Mouse (Mus musculus) cerebellum, postnatal 4 days (tissue): ENCODE measurements around the gene Pofut2.

Source experiments
- DNase-seq, 2 experiments: peaks; one replicate each; pipeline ENCODE4 v3.0.0; 2022; ENCODE audit warnings: low spot score in 2 of 2, mixed read lengths in 1 of 2

Gene Pofut2

GRCm38 (mm10) chr10:77229609-77230595 is 29.1 kb upstream of the Pofut2 start:
- DNase-seq = no peak

DNA sequence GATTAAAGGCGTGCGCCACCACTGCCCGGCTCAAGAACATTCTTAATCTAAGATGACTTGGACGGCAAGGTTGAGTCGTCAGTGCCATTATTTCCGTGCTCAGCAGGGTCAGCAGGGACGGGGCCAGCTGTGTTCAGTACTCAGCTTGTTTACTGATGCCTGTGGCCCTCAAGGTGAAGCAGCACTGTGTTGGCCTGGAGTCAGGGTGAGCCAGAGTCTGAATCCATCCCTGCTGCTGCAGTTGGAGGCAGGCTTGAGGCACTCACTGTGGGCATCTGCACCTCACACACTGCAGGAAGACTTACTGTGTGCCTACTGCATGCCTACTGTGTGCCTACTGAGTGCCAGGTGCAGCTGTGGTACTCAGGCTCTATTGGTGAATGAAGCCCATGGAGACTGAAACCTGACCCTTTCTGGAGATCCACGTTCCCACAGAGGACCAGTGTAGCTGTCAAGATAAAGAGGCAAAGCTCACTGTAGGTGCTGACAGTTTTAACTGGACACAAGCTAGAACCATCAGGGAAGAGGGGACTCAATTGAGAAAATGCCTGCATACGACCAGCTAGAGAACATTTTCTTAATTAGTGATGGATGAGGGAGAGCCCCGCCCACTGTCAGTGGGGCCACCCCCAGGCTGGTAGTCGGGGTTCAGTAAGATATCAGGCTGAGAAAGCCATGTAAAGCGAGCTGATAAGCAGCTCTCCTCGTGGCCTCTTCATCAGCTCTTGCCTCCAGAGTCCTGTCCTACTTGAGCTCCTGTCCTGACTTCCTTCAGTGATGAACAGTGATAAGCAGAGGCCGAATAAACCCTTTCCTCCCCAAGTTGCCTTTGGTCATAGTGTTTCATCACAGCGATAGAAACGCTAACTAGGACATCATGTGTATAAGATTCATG is 26.9 kb upstream of the Pofut2 start:
- no peak for DNase-seq

GRCm38 (mm10) chr10:77233230-77233629 is 25.8 kb upstream of the Pofut2 start:
- no peak for DNase-seq

DNA sequence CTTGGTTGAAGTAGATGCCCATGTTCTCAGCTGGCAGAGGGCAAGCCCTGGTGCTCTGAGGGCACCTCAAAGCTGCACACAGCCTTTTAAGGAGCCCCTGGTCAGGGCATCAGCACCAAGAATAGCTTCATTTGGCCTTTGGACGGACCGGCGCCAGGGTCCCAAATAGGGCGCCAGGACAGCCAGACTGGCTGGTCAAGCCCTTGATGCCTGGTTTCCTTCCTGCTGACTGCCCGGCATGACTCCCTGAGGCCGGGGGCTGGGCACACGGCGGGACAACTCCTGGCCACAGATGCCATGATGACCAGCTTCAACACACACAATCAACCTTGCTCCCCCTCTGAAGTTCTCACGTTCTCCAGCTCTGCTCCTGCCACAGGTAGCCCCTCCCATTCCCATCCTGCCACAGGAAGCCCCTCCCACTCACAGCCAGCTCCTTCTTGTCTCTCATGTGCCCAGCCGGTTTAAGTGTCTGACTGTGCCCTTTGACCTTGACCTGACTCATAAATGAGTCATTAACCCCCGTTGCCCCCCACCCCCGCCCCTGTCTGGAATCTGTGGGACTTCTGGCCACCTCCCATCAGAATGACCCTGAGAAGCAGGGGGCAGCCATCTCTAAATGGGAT is 23.9 kb upstream of the Pofut2 start:
- DNase-seq = no peak

- no peak for DNase-seq
Observed at GRCm38 (mm10) chr10:77237795-77238580, 21.0 kb upstream of the Pofut2 start.

GRCm38 (mm10) chr10:77240764-77241163 is 18.3 kb upstream of the Pofut2 start:
- no peak for DNase-seq

DNA sequence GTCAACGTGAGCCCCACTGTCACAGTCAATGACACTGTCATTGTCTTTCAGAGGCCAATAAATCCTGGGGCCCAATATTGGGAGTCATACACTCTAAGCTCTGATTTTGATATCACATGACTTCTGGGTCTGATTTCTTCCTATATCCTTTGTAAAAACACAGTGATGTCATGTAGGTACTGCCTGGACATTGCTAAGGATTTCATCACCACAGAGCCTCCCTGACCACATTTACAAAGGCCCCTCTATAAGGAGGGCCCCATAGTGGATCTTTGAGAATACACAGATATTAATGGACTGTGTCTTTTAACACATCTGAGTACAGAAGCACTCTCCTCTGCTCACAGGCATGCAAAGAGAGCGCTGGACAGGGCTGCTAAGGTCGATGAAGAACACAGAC is 16.6 kb upstream of the Pofut2 start:
- no peak for DNase-seq

GRCm38 (mm10) chr10:77242871-77243270 is 16.1 kb upstream of the Pofut2 start:
- DNase-seq = no peak

DNA sequence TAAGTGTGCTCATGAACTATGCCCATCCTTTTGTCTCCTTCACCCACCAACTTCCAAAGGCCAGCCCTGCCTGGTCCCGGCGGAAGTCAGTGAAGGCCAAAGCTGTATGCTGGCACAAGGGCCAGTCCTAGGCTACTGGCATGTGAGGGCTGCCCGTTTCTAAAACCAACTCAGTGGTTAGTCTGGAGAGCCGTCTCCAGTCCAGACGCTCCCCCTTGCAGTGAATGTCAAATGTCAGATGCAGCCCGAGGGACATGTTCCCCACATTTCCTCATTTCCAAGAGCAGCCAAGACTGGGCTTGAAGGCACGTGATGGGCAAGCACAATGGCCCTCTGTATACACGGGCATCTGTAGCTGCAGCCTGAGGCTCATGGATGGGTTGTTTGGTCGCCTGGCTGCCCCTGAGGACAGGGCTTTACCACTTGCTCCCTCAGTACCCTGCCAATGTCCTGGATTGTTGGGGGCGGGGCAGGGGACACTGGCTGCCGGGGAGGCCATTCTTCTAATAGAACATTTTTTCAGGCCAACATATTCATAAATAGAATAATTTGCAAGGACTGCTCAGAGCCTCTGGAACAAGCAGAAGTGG is 15.4 kb upstream of the Pofut2 start:
- DNase-seq = no peak

DNA sequence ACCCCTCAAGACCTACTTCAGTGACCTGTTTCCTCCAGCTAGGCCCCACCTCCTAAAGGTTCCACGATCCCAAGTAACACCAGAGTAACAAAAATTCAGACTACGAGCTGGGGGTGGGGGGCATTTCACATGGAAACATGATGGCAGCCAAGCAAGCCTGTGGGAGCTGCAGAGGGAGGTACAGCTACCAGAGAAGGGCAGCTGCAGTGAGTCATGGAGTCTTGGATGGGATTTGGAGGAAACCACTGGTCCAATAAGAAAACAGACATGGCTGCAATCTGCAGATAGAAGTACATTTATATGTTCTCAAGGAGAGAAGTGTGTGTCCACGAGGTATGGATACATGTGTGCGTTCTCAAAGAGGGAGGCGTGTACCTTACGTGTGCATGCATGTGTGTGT is 14.2 kb upstream of the Pofut2 start:
- no peak for DNase-seq

DNA sequence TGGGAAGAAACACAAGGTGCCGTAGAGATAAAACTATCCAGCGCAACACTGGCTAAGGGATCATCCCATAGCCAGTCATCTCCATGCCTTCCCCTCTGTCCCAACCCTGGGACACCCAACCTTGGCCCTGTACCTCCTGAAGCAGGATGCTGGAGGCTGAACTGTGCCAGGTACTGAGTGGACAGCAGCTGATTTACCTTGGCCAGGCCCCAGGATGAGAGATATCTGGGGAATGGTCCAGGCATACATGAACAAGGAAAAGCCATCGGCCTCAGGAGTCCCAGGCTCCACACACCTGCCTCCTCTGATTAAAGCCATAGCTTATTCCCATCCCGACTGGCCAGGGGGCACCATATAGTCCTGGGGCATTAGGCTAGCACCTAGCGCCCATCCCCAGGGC is 12.0 kb upstream of the Pofut2 start:
- DNase-seq = no peak

GRCm38 (mm10) chr10:77247707-77248106 is 11.3 kb upstream of the Pofut2 start:
- DNase-seq = no peak

- peak in 1 of 2 experiments; percentile 39 for DNase-seq
Observed at GRCm38 (mm10) chr10:77251223-77251783, 7.7 kb upstream of the Pofut2 start.

DNA sequence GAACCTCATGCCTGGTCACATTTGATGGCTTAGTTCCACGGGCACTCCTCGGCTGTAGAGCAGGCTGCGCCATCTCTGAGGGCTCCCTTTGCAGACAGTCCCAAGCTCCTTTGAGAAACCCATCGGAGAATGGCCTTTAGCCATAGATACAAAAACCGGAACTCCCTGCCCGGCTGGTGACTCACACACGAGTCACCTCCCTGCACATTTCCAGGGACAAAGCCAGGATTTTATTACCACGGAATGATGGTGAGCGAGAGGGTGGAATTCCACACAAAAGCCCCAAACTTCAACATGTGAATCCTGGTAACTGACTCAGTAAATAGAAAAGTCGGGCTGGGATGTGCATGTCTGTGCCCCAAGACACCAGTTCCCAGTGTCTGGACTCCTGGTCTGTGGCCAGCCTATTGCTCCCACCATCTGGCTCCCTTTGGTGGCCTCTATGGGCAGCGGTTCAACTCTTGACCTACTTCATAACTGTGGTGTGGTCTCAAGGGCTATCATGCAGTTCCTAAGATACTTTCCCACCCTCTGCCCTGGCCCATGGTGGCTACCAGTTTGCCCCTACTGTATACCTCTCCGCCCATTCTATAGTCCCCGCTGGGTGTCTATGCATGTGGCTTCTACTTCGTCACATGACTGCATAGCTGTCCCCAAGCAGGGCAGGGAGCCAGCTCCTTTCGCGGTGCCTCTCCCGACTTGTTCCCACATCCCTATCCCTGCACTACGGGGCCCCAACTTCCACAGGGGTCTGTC is 7.1 kb upstream of the Pofut2 start:
- DNase-seq = peak in 1 of 2 experiments; percentile 43

DNA sequence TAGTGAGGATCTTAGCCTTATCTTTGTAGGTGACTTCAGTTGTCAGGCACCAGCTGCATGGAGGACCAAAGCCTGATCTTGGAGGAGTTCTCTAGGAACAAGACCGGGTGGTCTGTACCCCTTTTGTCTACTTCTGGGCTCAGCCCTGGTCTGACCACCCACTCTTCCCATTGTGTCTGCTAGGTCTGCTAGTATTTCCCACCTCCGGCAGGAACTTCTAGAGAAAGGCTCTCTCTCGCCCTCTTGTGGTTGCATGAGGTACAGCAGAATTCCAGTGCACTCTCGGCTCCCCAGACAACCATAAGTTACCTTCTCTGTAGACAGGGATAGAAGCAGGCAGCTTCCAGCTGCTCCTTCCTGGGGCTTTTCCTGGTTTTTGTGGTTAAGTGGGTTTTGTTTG is 6.2 kb upstream of the Pofut2 start:
- DNase-seq = peak; percentile 71 to 85

- DNase-seq = no peak
Observed at GRCm38 (mm10) chr10:77255231-77255630, 3.8 kb upstream of the Pofut2 start.

DNA sequence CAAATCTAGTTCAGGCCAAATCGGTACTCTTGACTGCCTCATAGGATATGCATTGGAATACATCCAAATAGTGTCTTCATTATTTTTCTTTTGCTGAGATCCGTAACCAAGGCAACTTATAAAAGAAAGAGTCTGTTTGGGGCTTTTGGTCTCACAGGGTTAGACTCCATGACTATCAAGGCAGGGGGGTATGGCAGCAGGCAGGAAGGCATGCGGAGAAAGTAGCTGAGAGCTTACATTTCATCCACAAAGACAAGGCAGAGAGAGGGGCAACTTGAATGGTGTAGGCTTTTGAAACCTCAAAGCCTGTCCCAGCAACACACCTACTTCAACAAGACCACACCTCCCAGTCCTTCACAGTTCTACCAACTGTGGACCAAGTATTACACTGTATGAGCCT is 3.3 kb upstream of the Pofut2 start:
- DNase-seq = no peak

DNA sequence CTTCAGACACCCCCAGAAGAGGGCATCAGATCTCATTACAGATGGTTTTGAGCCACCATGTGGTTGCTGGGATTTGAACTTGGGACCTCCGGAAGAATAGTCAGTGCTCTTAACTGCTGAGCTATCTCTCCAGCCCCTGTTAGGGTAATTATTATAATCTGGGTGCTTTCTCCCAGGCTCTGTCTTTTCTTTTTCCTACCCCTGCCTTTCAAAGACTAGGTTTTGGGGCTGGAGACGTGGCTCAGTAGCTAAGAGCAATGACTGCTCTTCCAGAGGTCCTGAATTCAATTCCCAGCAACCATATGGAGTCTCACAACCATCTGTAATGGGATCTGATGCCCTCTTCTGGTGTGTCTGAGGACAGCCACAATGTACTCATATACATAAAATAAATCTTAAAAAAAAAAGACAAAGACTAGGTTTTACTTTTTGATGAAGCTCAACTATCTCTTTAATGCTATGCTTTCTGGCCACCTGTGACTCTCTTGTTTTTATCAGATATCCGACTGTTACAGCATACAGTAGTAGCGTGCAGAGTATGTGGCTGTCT is 902 bp upstream of the Pofut2 start:
- DNase-seq = no peak

- DNase-seq = no peak
Observed at GRCm38 (mm10) chr10:77260166-77260875, 1.3 kb downstream of the Pofut2 start.
